Mouse (Mus musculus) forebrain, embryonic 14.5 days (tissue): ENCODE results near the gene Tacr2. TPM values are rescaled to one million over a fixed set of nuclear protein-coding genes. Genes with fewer than 3 reads are reported as not detected.

ENCODE experiments used
- polyA plus RNA-seq: library from polyadenylated mRNA; unstranded; fragments of >200 nt; fragmentation: Nextera tagmentation; extraction: Ambion mirVana; gene quantifications from 2 replicates; pipeline ENCODE4 v1.2.1, GENCODE M21; 2014

The Tacr2 gene
- polyA plus RNA-seq, 1 experiment from 2014 or later, result not detected

Other genes with a start within 250 kb of the Tacr2 start
- gene Neurog3, start 119.3 kb upstream of the Tacr2 start, polyA plus RNA-seq, result 0.29 and 0.45 TPM in 2 replicates
- 51.5 and 57.8 TPM in 2 replicates for gene Fam241b, start 108.5 kb upstream of the Tacr2 start, polyA plus RNA-seq
- 10.1 and 13.7 TPM in 2 replicates for gene Tspan15, start 21.2 kb upstream of the Tacr2 start, polyA plus RNA-seq
- 31.0 and 48.9 TPM in 2 replicates for gene Hk1, start 127.5 kb downstream of the Tacr2 start, polyA plus RNA-seq
- 0.15 and 0.16 TPM in 2 replicates for gene Hkdc1, start 170.1 kb downstream of the Tacr2 start, polyA plus RNA-seq
- gene 4930507D05Rik, start 197.1 kb downstream of the Tacr2 start, polyA plus RNA-seq, result 1.1 and 1.4 TPM in 2 replicates
- 22.3 and 22.6 TPM in 2 replicates for gene Supv3l1, start 197.3 kb downstream of the Tacr2 start, polyA plus RNA-seq
- 77.8 and 86.1 TPM in 2 replicates for gene Vps26a, start 234.4 kb downstream of the Tacr2 start, polyA plus RNA-seq